Mouse (Mus musculus) frontal cortex, postnatal 14 days (tissue): ENCODE results near the gene Il1a.

Experiments used
- DNase-seq, 2 experiments: peaks; one replicate each; pipeline ENCODE4 v3.0.0; 2022; ENCODE audit warnings: low spot score in 2 of 2

Il1a gene

GRCm38 (mm10) chr2:129309836-129310235 is at the start of gene Il1a:
TSS of gene Il1a (minus strand) at chr2:129309972.
- no peak for DNase-seq

DNA sequence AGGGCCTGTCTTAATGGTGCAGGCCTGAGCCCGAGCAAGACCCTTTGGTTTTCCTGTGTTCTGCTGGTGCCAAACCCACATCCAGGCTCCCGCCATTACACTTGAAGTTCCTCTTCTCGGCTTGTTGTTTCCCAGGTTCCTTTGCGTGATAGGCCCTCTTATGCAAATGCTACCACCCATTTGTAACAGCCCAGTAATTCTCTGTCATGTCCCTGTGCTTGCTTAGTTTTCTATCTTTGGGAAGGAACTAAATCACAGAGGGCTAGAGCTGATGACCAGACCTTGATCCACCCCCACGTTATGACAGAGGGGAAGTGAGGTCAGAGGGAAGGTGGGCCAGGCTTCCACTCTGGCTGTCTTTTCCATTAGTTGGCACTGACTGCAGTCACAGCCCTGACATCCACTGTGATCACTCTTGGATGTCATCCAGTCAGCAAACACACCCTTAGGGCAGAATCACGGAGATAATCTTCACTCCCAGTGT is 28.4 kb upstream of the Il1a start:
- DNase-seq = no peak

DNA sequence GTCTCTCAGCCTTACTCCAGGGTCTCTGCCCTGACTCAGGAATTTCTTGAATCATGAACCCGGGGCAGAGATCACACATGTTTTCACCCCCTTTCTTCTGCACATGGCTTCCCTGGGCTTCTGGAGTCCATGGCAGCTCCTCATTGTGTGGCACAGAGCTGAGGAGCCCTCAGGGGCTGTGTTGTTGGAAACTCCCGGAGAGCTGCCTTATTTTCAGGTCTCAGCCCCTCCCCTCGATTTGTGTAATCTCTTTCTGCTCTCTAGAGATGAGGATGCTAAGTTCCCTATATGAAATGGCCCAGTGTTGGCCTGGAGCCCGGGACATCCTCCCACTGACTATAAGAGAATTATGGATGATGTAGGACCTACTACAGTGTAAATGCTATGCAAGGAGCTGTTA is 23.7 kb upstream of the Il1a start:
- no peak for DNase-seq

DNA sequence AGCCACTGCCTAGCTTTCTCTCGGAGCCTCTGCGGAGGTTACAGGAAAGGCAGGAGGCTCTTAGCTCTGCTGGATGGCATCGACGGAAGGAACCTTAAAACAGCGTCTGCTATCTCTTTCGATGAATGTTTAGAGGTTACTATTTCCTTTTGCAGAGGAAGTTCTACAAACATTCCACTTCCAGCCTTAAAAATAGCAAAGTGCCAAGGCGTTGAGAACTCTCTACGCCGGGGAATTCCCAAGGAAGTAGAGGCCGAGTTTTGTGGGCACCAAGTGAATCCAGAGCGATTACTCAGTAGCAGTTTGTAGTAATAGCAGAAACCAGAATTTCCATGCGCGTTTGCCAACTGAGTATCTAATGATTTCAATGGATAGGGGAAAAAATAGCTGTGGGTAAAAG is 20.8 kb upstream of the Il1a start:
- DNase-seq = no peak

- no peak for DNase-seq
Observed at GRCm38 (mm10) chr2:129330024-129330423, 20.3 kb upstream of the Il1a start.

DNA sequence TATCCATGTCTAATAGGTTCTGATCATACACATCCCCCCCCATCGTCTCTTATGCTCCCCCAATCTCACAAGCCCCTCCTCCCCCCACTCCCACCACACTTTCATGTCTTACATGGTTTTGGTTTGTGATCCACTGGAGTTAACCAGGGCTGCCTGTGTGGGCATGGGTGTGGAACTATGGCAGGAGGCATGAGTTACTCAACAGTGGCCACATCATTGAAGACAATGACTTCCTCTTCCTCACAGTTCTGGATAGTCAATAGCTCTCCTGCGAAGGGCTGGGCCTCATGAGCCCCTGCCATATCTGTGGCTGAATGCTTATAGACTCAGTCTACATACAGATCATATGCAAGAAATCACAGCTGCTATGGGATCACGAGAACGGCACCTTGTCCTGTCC is 18.5 kb upstream of the Il1a start:
- DNase-seq = no peak

GRCm38 (mm10) chr2:129324216-129324615 is 14.4 kb upstream of the Il1a start:
- no peak for DNase-seq

DNA sequence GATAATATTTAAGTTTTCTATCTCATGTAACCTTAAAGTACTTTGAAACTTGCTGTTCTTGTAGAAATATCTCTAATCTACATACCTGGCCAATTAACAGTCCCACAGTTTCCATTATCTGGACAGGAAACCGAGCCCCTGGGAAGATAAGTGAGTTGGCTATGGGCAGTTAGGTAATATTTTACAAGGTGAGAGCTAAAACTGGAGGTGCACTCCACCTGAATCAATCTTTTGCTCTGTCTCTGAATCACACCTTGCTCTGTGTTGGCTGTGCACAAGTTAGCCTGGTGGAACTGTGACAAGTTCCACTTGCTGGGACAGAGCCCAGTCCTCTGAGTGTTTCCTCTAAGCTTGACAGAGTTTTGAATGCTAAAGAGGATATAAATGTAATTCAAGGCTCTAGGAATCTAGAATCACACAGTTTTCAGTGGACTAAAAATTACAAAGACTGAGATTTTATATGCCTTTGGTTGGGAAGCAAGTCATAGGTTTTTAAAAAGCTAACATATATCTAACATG is 12.4 kb upstream of the Il1a start:
- no peak for DNase-seq

- no peak for DNase-seq
Observed at GRCm38 (mm10) chr2:129320033-129320605, 10.3 kb upstream of the Il1a start.

DNA sequence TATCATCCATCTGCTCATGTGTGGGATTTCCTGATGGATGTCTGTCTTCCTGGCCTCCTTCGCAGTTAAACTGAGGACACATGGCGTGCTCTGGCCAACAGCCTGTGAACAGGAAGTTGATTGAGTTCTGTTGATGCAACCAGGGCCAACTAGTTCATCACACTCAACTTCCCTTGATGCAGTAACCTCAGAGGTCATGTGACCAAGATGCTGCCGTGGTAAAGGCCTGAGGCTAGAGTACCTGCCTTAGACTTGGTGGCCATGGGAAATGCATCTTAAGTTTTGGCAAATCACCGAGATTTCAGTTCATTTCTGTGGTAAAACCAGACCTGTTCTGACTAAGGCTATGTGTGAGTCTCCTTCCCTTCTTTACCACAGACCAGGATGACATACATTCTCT is 6.1 kb upstream of the Il1a start:
- no peak for DNase-seq

- DNase-seq = no peak
Observed at GRCm38 (mm10) chr2:129314880-129315279, 5.1 kb upstream of the Il1a start.

GRCm38 (mm10) chr2:129313934-129314333 is 4.2 kb upstream of the Il1a start:
- no peak for DNase-seq

GRCm38 (mm10) chr2:129306020-129306419 is 3.8 kb downstream of the Il1a start:
- no peak for DNase-seq

DNA sequence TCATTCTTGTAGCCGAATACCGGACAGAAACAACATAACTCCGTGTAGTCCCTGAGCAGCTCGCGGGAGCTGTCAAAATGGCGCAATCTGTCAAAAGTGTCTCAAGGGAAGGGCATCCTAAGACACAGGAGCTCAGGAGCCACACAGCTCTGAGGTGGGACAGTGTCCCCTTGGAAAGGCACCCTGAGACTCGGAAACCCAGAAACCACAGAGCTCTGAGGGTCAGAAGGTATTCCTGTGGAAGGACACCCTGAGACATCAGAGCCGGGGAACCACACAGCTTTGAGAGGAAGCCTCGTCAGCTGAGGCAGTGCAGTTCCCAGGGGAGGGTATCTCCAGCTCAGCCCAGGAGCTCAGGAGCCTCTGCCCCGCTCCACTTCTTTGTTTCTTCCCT is 12.2 kb downstream of the Il1a start:
- no peak for DNase-seq

- DNase-seq = peak; percentile 96 to 97
Observed at GRCm38 (mm10) chr2:129296671-129297588, 12.8 kb downstream of the Il1a start, which contains the start of gene Ckap2l. TSS of gene Ckap2l (minus strand) at chr2:129297212.

DNA sequence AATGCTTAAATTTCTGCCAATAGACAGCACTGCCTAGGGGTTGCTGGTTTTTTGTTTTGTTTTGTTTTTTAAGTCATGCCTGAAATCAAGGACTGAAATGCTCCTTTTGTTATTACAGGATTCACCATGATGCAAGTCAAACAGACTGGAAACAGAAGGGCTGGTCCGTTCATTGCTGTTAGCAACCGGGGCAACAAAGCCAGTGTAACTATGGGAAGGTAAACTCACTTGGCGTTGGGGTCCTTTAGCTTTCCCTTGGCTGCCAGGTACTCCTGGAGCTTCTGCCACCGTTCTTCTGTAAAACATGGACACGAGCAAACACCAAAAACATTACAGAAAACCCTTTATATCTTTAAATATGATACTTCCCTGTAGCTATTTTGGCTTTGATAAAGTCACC is 13.7 kb downstream of the Il1a start:
- no peak for DNase-seq

DNA sequence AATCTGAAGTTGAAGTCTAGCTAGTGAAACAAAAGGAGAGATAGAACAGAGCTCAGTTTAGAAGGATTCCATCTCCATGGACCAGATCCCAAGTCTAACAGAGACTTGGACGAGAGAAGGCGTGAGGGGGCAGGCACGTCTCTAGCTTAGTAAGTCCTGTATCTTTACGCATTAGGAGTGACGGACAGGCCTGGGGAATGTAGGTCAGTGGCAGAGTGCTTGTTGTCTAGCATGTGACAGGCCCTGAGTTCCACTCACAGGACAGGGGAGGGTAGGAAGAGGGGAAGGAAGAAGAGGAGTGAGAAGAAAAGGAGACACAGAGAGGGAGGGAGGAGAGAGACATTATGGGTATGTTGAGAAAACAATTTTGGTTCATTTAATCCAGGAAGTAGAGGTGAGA is 14.7 kb downstream of the Il1a start:
- DNase-seq = no peak

DNA sequence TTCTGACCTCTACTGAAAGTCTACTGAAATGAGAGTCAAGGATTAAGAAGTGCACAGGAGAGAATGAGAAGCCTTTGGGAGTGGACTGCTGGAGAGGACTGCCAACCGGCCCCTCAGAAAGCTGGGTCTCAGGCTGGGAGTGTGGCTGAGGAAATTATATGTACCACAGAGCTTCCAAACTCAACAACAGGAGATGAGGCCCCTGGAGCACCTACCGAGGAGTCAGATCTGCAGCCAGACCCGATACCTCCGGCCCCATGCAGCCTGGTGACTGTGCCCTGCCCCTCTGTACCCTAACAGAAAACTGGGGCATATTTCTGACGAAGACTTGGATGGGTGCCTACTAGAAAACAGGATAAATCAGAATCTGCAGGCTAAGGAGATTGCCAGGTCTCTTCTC is 35.9 kb downstream of the Il1a start:
- DNase-seq = no peak

- DNase-seq = no peak
Observed at GRCm38 (mm10) chr2:129270621-129271020, 39.2 kb downstream of the Il1a start.

DNA sequence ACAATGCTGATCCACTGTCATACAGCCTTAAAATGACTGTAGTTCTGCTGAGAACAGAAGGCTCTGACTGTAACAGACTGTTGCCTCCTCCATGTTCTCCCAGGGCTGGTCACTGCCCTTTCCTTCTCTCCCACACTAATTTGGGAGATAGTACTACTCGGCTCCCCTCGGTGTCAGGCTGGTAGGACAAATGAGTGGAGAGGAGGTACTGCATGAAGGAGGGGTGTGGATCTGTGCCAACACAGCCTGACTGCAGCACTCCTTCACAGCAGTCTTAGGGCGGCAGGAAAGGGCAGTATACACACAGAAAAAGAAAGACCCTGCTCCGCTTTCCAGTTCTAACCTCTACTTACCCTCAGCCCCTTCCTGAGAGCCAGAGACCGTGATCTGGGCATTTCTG is 39.8 kb downstream of the Il1a start:
- no peak for DNase-seq

GRCm38 (mm10) chr2:129269161-129269643 is 40.6 kb downstream of the Il1a start:
- no peak for DNase-seq

- no peak for DNase-seq
Observed at GRCm38 (mm10) chr2:129267738-129268137, 42.0 kb downstream of the Il1a start.

DNA sequence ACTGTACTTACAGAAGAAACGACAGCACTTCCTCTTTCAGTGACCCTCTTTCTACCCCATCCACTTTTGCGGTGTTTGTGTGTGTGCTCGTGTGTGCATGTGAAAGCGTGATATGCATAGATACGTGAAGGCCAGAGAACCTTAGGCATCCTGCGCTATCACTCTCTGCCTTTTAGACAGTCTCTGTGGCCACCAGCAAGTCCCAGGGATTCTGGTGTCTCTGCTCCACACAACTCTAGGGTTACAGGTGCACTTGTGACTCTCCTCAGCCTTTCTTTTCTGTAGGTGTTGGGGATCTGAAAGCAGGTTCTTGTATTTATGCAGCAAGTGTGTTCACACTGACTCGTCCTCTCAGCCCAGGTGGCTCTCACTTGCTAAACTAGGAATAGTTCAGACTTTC is 44.5 kb downstream of the Il1a start:
- DNase-seq = no peak
